Mouse (Mus musculus) lung, embryonic 14.5 days (tissue): ENCODE measurements around the gene Brdt. TPM values are rescaled to one million over a fixed set of nuclear protein-coding genes. Genes with fewer than 3 reads are reported as not detected.

Experiments used
- ATAC-seq: fragments of 200-750 bp; cut with Nextera tagmentation; 2 replicates; pipeline ENCODE4 v1.8.0; 2017; ENCODE audit warnings: mild to moderate bottlenecking, moderate TSS enrichment, moderate library complexity; ENCODE audit not compliant: insufficient read depth
- DNase-seq: peaks from one replicate; pipeline ENCODE4 v3.0.0-alpha.2; 2015
- H3K27ac ChIP-seq: fragments of 300-500 bp; sonication (generic); 2 replicates; pipeline ENCODE4 v1.5.1; 2014; ENCODE audit warnings: low read depth, mild to moderate bottlenecking, moderate library complexity
- H3K27me3 ChIP-seq: fragments of 300-500 bp; sonication (generic); 2 replicates; pipeline ENCODE4 v1.6.1; 2014; ENCODE audit warnings: low read length, control low read depth; ENCODE audit not compliant: insufficient read depth
- H3K36me3 ChIP-seq: fragments of 300-500 bp; sonication (generic); 2 replicates; pipeline ENCODE4 v1.6.1; 2014; ENCODE audit warnings: control low read depth; ENCODE audit not compliant: insufficient read depth
- H3K4me1 ChIP-seq: fragments of 300-500 bp; sonication (generic); 2 replicates; pipeline ENCODE4 v1.6.1; 2014; ENCODE audit warnings: antibody characterized with exemption, control low read depth; ENCODE audit not compliant: insufficient read depth
- H3K4me2 ChIP-seq: fragments of 300-500 bp; sonication (generic); 2 replicates; pipeline ENCODE4 v1.6.1; 2014; ENCODE audit warnings: mild to moderate bottlenecking
- H3K4me3 ChIP-seq: fragments of 300-500 bp; sonication (generic); 2 replicates; pipeline ENCODE4 v1.5.1; 2014; ENCODE audit warnings: low read depth, low read length
- H3K9ac ChIP-seq: fragments of 300-500 bp; sonication (generic); 2 replicates; pipeline ENCODE4 v1.6.1; 2014
- H3K9me3 ChIP-seq: fragments of 300-500 bp; sonication (generic); 2 replicates; pipeline ENCODE4 v1.6.1; 2016; ENCODE audit warnings: low read depth, low read length, control low read depth
- CTCF ChIP-seq: IDR thresholded peaks from 2 replicates; pipeline ENCODE4 v1.5.1; 2016; ENCODE audit warnings: antibody characterized with exemption, low read depth
- WGBS: fragments of 180-500 bp; shearing (Covaris S2); extraction: QIAGEN DNeasy Blood & Tissue Kit; methylation state at CpG from one replicate; pipeline ENCODE4 v1.1.7; 2014; 5-methylcytosine and 5-hydroxymethylcytosine counted together
- polyA plus RNA-seq: library from polyadenylated mRNA; unstranded; fragments of >200 nt; fragmentation: Nextera tagmentation; extraction: Ambion mirVana; gene quantifications from 2 replicates; pipeline ENCODE4 v1.2.1, GENCODE M21; 2014

Gene Brdt
- 1.4 and 1.5 TPM in 2 replicates for polyA plus RNA-seq

GRCm38 (mm10) chr5:107330916-107331421 lies at the start of gene Brdt:
TSS of gene Brdt (plus strand) at chr5:107331159.
- Histone ChIP-seq H3K4me2 (no peak within 1 kb of the TSS), H3K9me3 (no peaks in the 10 kb centered on the region), H3K27me3 (no peaks in the 10 kb centered on the region), H3K36me3 (no peaks in the 10 kb centered on the region), H3K4me3 (no peak within 1 kb of the TSS), H3K4me1 (no peaks in the 10 kb centered on the region), H3K9ac (no peak within 1 kb of the TSS), H3K27ac (no peak within 1 kb of the TSS)
- 89% methylated on average over 30 of the region's 30 CpGs for WGBS
- no peak for TF ChIP-seq CTCF
- DNase-seq (no peak), ATAC-seq (no peak)

- DNase-seq, result no peak
Measured at GRCm38 (mm10) chr5:107282561-107283307, 48.2 kb upstream of the Brdt start.

GRCm38 (mm10) chr5:107283935-107284524 lies 46.9 kb upstream of the Brdt start:
- no peak for ATAC-seq
- Histone ChIP-seq H3K27ac (no peak overlapping the region), H3K36me3 (no peaks in the 10 kb centered on the region), H3K4me1 (no peaks in the 10 kb centered on the region), H3K4me2 (no peak overlapping the region), H3K9me3 (peaks cover 5% of the 10 kb centered on the region; the same call in 1 of the 2 replicates), H3K4me3 (no peak overlapping the region), H3K9ac (no peak overlapping the region), H3K27me3 (no peaks in the 10 kb centered on the region)
- TF ChIP-seq CTCF, result no peak
- 61% methylated on average over 10 of the region's 10 CpGs for WGBS
- no peak for DNase-seq

More at GRCm38 (mm10) chr5:107282561-107283307, 48.2 kb upstream of the Brdt start:
- Histone ChIP-seq H3K4me1 (no peaks in the 10 kb centered on the region), H3K27me3 (no peaks in the 10 kb centered on the region), H3K36me3 (no peaks in the 10 kb centered on the region), H3K4me3 (no peak overlapping the region), H3K9me3 (peaks cover 5% of the 10 kb centered on the region; the same call in 1 of the 2 replicates), H3K4me2 (no peak overlapping the region), H3K27ac (no peak overlapping the region), H3K9ac (no peak overlapping the region)
- no peak for TF ChIP-seq CTCF
- WGBS, result 66% methylated on average over 9 of the region's 9 CpGs
- ATAC-seq, result no peak

- 73% methylated on average over 6 of the region's 6 CpGs for WGBS
Measured at GRCm38 (mm10) chr5:107285563-107285962, 45.4 kb upstream of the Brdt start.

GRCm38 (mm10) chr5:107287254-107287907 lies 43.6 kb upstream of the Brdt start:
- H3K4me1 ChIP-seq, result no peaks in the 10 kb centered on the region
- H3K4me3 ChIP-seq, result peak overlapping the region; percentile 86
- H3K27me3 ChIP-seq, result no peaks in the 10 kb centered on the region
- peak; percentile 78 for TF ChIP-seq CTCF
- H3K4me2 ChIP-seq, result peak overlapping the region; percentile 76
- H3K27ac ChIP-seq, result no peak overlapping the region
- no peaks in the 10 kb centered on the region for H3K9me3 ChIP-seq
- H3K36me3 ChIP-seq, result no peaks in the 10 kb centered on the region
- peak; percentile 91 for DNase-seq
- H3K9ac ChIP-seq, result no peak overlapping the region
- 25% methylated on average over 6 of the region's 6 CpGs for WGBS
- no peak for ATAC-seq

More at GRCm38 (mm10) chr5:107285563-107285962, 45.4 kb upstream of the Brdt start:
- H3K4me1 ChIP-seq, result no peaks in the 10 kb centered on the region
- H3K36me3 ChIP-seq, result no peaks in the 10 kb centered on the region
- DNase-seq (no peak), ATAC-seq (no peak)
- no peak for TF ChIP-seq CTCF
- no peak overlapping the region for H3K27ac ChIP-seq
- H3K9ac ChIP-seq, result no peak overlapping the region
- peaks cover 2% of the 10 kb centered on the region; the same call in 1 of the 2 replicates for H3K9me3 ChIP-seq
- H3K4me2 ChIP-seq, result no peak overlapping the region
- no peak overlapping the region for H3K4me3 ChIP-seq
- no peaks in the 10 kb centered on the region for H3K27me3 ChIP-seq

GRCm38 (mm10) chr5:107287908-107288267 lies 43.1 kb upstream of the Brdt start:
- DNase-seq, result peak; percentile 28
- Histone ChIP-seq H3K27ac (no peak overlapping the region), H3K27me3 (no peaks in the 10 kb centered on the region)

More at GRCm38 (mm10) chr5:107287908-107288267, 43.1 kb upstream of the Brdt start:
- Histone ChIP-seq H3K36me3 (no peaks in the 10 kb centered on the region), H3K4me1 (no peaks in the 10 kb centered on the region), H3K9me3 (no peaks in the 10 kb centered on the region), H3K4me3 (peak overlapping the region; percentile 86), H3K4me2 (peak overlapping the region; percentile 76), H3K9ac (peak overlapping the region; percentile 82; the same call in 1 of the 2 replicates)
- no peak for TF ChIP-seq CTCF
- no peak for ATAC-seq
- WGBS, result 39% methylated on average over 5 of the region's 5 CpGs
